Mouse (Mus musculus) G1E-ER4 (cell line): ENCODE data around the gene Parm1. TPM values are rescaled to one million over a fixed set of nuclear protein-coding genes. Genes with fewer than 3 reads are reported as not detected.

Experiments used
- GATA1 ChIP-seq: IDR thresholded peaks from one replicate; pipeline ENCODE4 v1.8.0; 2012; ENCODE audit warnings: low read length, inconsistent platforms
- polyA plus RNA-seq: library from polyadenylated mRNA; stranded (reverse); fragments of >175 nt; gene quantifications from 2 replicates; pipeline ENCODE4 v1.2.3, GENCODE M21; 2012

Gene Parm1
- 3.0 and 3.4 TPM in 2 replicates for polyA plus RNA-seq

- no peak for TF ChIP-seq GATA1
These were observed at the start of gene Parm1 for GRCm38 (mm10) chr5:91517480-91518301. Gene Parm1 (plus strand): TSS chr5:91517615.

GRCm38 (mm10) chr5:91475241-91475640 is 42.2 kb upstream of the Parm1 start:
- TF ChIP-seq GATA1, result no peak

- no peak for TF ChIP-seq GATA1
These were observed 40.6 kb upstream of the Parm1 start for GRCm38 (mm10) chr5:91476863-91477262.

GRCm38 (mm10) chr5:91478673-91479072 is 38.7 kb upstream of the Parm1 start:
- TF ChIP-seq GATA1, result no peak

GRCm38 (mm10) chr5:91480129-91480528 is 37.3 kb upstream of the Parm1 start:
- TF ChIP-seq GATA1, result no peak

- TF ChIP-seq GATA1, result no peak
These were observed 33.1 kb upstream of the Parm1 start for GRCm38 (mm10) chr5:91484324-91484723.

- no peak for TF ChIP-seq GATA1
These were observed 23.0 kb upstream of the Parm1 start for GRCm38 (mm10) chr5:91494456-91494855.

GRCm38 (mm10) chr5:91501361-91501760 is 16.1 kb upstream of the Parm1 start:
- no peak for TF ChIP-seq GATA1

- TF ChIP-seq GATA1, result no peak
These were observed 15.0 kb upstream of the Parm1 start for GRCm38 (mm10) chr5:91502366-91502765.

- no peak for TF ChIP-seq GATA1
These were observed 13.0 kb upstream of the Parm1 start for GRCm38 (mm10) chr5:91504320-91504922.

- TF ChIP-seq GATA1, result no peak
These were observed 338 bp upstream of the Parm1 start for GRCm38 (mm10) chr5:91517077-91517476.

GRCm38 (mm10) chr5:91518302-91518790 is 931 bp downstream of the Parm1 start:
- TF ChIP-seq GATA1, result no peak

GRCm38 (mm10) chr5:91518946-91519345 is 1.5 kb downstream of the Parm1 start:
- TF ChIP-seq GATA1, result no peak

- no peak for TF ChIP-seq GATA1
These were observed 2.1 kb downstream of the Parm1 start for GRCm38 (mm10) chr5:91519521-91519920.

GRCm38 (mm10) chr5:91532748-91533496 is 15.5 kb downstream of the Parm1 start:
- TF ChIP-seq GATA1, result no peak

- no peak for TF ChIP-seq GATA1
These were observed 41.7 kb downstream of the Parm1 start for GRCm38 (mm10) chr5:91559071-91559610.

- TF ChIP-seq GATA1, result no peak
These were observed 42.3 kb downstream of the Parm1 start for GRCm38 (mm10) chr5:91559711-91560110.
